In the genomic region with DNA sequence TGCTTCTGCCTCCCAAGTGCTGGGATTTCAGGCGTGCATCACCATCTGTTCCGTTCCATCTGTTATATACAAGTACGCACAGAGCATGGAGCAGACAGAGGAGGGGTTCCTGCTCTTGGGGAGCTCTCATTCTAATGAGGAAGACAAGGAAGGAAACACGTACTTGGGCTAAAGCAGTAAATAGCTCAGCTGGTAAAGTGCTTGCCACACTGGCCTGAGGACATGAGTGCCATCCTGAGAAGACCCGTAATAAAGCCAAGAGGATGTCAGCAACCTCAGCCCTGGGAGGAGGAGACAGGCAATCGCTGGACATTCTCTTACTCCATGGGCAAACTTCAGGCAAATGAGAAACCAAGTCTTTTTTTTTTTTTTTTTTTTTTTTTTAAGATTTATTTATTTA, we compare ENCODE assay signal across 19 mouse cellular contexts. TPM values are rescaled to one million over a fixed set of nuclear protein-coding genes. Genes with fewer than 3 reads are reported as not detected.
DNase-seq lines count a peak whose midpoint lies in the region; ATAC-seq and TF ChIP-seq lines count a peak whose summit lies in the region.
"Had no signal": no experiment of that assay in that cellular context is flagged by ENCODE, and none has a peak within 500 bp of the region (broad histone marks: within the 10 kb centered on the region; RNA-seq: fewer than 3 reads in every experiment).

No protein-coding gene starts in this region.

- no peak overlapping the region for H3K4me3 ChIP-seq in kidney, adult 2 months (ENCODE audit: insufficient read depth, low read depth, low read length)
- H3K4me3 ChIP-seq in MEL (ENCODE audit: control insufficient read depth in 1 of 2, insufficient read depth in 1 of 2, low read depth in 2 of 2, low read length in 2 of 2): no peak overlapping the region
- no peak overlapping the region for H3K4me3 ChIP-seq in liver, postnatal 0 days (ENCODE audit: low read depth, low read length)
- H3K4me3 ChIP-seq: heart, embryonic 15.5 days; hindbrain, embryonic 15.5 days; liver, embryonic 15.5 days; neural tube, embryonic 15.5 days had no signal

- H3K27me3 ChIP-seq in kidney, adult 2 months (replicated peaks; ENCODE audit: control insufficient read depth, insufficient read depth, low read length): no peaks in the 10 kb centered on the region
- H3K27me3 ChIP-seq in MEL (ENCODE audit: control insufficient read depth in 1 of 2, insufficient read depth in 2 of 2, low read length in 2 of 2): no peaks in the 10 kb centered on the region
- no peaks in the 10 kb centered on the region for H3K27me3 ChIP-seq in liver, postnatal 0 days (ENCODE audit: insufficient read depth, low read length)
- H3K27me3 ChIP-seq: heart, embryonic 15.5 days; hindbrain, embryonic 15.5 days; liver, embryonic 15.5 days; neural tube, embryonic 15.5 days had no signal

- H3K9me3 ChIP-seq in MEL (replicated peaks; ENCODE audit: insufficient read depth, low read length): no peaks in the 10 kb centered on the region
- no peaks in the 10 kb centered on the region for H3K9me3 ChIP-seq in liver, postnatal 0 days (ENCODE audit: low read length)
- H3K9me3 ChIP-seq: heart, embryonic 15.5 days; hindbrain, embryonic 15.5 days; liver, embryonic 15.5 days; neural tube, embryonic 15.5 days had no signal

- TF ChIP-seq RAD21 in MEL (IDR thresholded peaks at IDR 0.05; ENCODE audit: low read depth, low read length): no peak

- no peak for TF ChIP-seq POLR2A in kidney, adult 2 months (IDR thresholded peaks at IDR 0.05; ENCODE audit: low read depth, low read length)
- TF ChIP-seq POLR2A in MEL (IDR thresholded peaks at IDR 0.05; ENCODE audit: control insufficient read depth in 1 of 2, insufficient read depth in 1 of 2, low read depth in 1 of 2, low read length in 2 of 2, poor library complexity in 1 of 2): no peak

- TF ChIP-seq EP300 in MEL (IDR thresholded peaks at IDR 0.05; ENCODE audit: low read depth in 1 of 2, low read length in 2 of 2): no peak
- no peak for TF ChIP-seq EP300 in liver, postnatal 0 days (IDR thresholded peaks at IDR 0.05; ENCODE audit: low read depth)

- no peak for TF ChIP-seq CTCF in kidney, adult 2 months (conservative IDR thresholded peaks at IDR 0.05; ENCODE audit: insufficient read depth, insufficient read length, low read depth, low read length)
- no peak for TF ChIP-seq CTCF in MEL (IDR thresholded peaks at IDR 0.05 in 2 of 3, conservative IDR thresholded peaks at IDR 0.05 in 1 of 3; ENCODE audit: control insufficient read depth in 1 of 3, insufficient read depth in 1 of 3, low read depth in 2 of 3, low read length in 3 of 3, poor library complexity in 1 of 3, severe bottlenecking in 1 of 3)
- no peak for TF ChIP-seq CTCF in liver, postnatal 0 days (IDR thresholded peaks at IDR 0.05; ENCODE audit: low read depth)

- peaks cover 18% of the 10 kb centered on the region for H3K79me2 ChIP-seq in MEL (ENCODE audit: control insufficient read depth, insufficient read depth, low read length, poor library complexity)

- H3K27ac ChIP-seq in kidney, adult 2 months (ENCODE audit: insufficient read depth, low read depth, low read length): peak overlapping the region; percentile 91
- H3K27ac ChIP-seq in MEL (ENCODE audit: control insufficient read depth, low read depth, low read length): no peak overlapping the region
- H3K27ac ChIP-seq in liver, postnatal 0 days (ENCODE audit: low read depth): peak overlapping the region; percentile 19; the same call in 1 of the 2 replicates
- H3K27ac ChIP-seq: heart, embryonic 15.5 days; hindbrain, embryonic 15.5 days; kidney, postnatal 0 days; liver, embryonic 15.5 days; macrophage; neural tube, embryonic 15.5 days had no signal

- H3K9ac ChIP-seq in MEL (ENCODE audit: control insufficient read depth, low read depth, low read length, poor library complexity, severe bottlenecking): no peak overlapping the region
- H3K9ac ChIP-seq in liver, postnatal 0 days (replicated peaks): no peak overlapping the region
- H3K9ac ChIP-seq: forebrain, postnatal 0 days; heart, embryonic 15.5 days; hindbrain, embryonic 15.5 days; liver, embryonic 15.5 days; neural tube, embryonic 15.5 days had no signal

- WGBS in kidney, adult 2 months: 48% methylated on average over 6 of the region's 6 CpGs
- 42% methylated on average over 6 of the region's 6 CpGs for WGBS in liver, postnatal 0 days (ENCODE audit: insufficient replicate concordance)

- no peak for DNase-seq in kidney, adult 2 months
- no peak for DNase-seq in kidney, postnatal 4 days
- DNase-seq in 416B (ENCODE audit: low read depth) (peak; percentile 65), MEL (ENCODE audit: low read depth, low spot score) (peak; percentile 38)
- no peak for DNase-seq in liver, postnatal 0 days
- DNase-seq in urinary bladder, postnatal 14 days (ENCODE audit: low spot score): no peak
- DNase-seq in gastrocnemius, postnatal 10 days: no peak
- DNase-seq: adrenal gland, postnatal 25 days; cerebellum, adult 11-12 months; forebrain, postnatal 0 days; gastrocnemius, postnatal 36 days; heart, postnatal 4 days had no signal

- H3K36me3 ChIP-seq in kidney, adult 2 months (ENCODE audit: control insufficient read depth, insufficient read depth, low read length): peaks cover 4% of the 10 kb centered on the region
- H3K36me3 ChIP-seq in MEL (ENCODE audit: control insufficient read depth in 1 of 2, insufficient read depth in 2 of 2, low read length in 2 of 2): peaks cover 12 to 21% of the 10 kb centered on the region in 2 experiments
- peaks cover 13% of the 10 kb centered on the region for H3K36me3 ChIP-seq in liver, postnatal 0 days (replicated peaks; ENCODE audit: insufficient read depth, low read length)

- H3K4me2 ChIP-seq in liver, postnatal 0 days (ENCODE audit: low read depth, low read length): no peak overlapping the region
- H3K4me2 ChIP-seq: heart, embryonic 15.5 days; hindbrain, embryonic 15.5 days; liver, embryonic 15.5 days; midbrain, embryonic 11.5 days; neural tube, embryonic 15.5 days had no signal

- peaks cover 12% of the 10 kb centered on the region for H3K4me1 ChIP-seq in kidney, adult 2 months (ENCODE audit: control insufficient read depth, insufficient read depth, low read length)
- peaks cover 0 to 20% of the 10 kb centered on the region in 2 experiments; a peak in 2 of 4 replicates for H3K4me1 ChIP-seq in MEL (ENCODE audit: control insufficient read depth in 1 of 2, insufficient read depth in 2 of 2, low read length in 2 of 2)
- peaks cover 16% of the 10 kb centered on the region for H3K4me1 ChIP-seq in liver, postnatal 0 days (ENCODE audit: insufficient read depth)

- no peak for ATAC-seq in liver, postnatal 0 days
- ATAC-seq: forebrain, postnatal 0 days had no signal

TF ChIP-seq in MEL, 35 proteins besides CTCF, POLR2A, EP300 and RAD21:
- TF ChIP-seq TBP (IDR thresholded peaks at IDR 0.05; ENCODE audit: low read depth, low read length) (0 out of 2 replicates have a peak, but pooled peaks have one; percentile 3), ZNF384 (IDR thresholded peaks at IDR 0.05; ENCODE audit: low read depth, low read length) (peak; percentile 47; the same call in 1 of the 2 replicates), ELF1 (IDR thresholded peaks at IDR 0.05; ENCODE audit: low read depth, low read length) (no peak)

RNA-seq across cellular contexts. Expression of gene Rab42, which starts 2.8 kb away (rescaled TPM):
- polyA plus RNA-seq in kidney, adult 2 months (2012; rRNA removed): 7.2 and 8.9 TPM in 2 replicates
- total RNA-seq in MEL (2012; rRNA removed): 0.52 and 0.85 TPM in 2 replicates
- under 1 TPM in 1 of 2 experiments, not detected in 1; 0.40 TPM for polyA plus RNA-seq in MEL (2012; ENCODE audit: insufficient read depth in 1 of 2, insufficient read length in 2 of 2, low read depth in 1 of 2, low replicate concordance in 2 of 2, missing spikeins in 1 of 2)
- 0.30 and 0.73 TPM in 2 replicates for polyA plus RNA-seq in liver, postnatal 0 days (2015; fragmentation: Nextera tagmentation; extraction: Ambion mirVana)
- total RNA-seq in gastrocnemius, postnatal 10 days (2021): under 1 TPM; 0.72 to 0.87 TPM
- total RNA-seq: gastrocnemius, postnatal 36 days had no signal

RNA-seq across cellular contexts. Expression of gene Trnau1ap, which starts 23.3 kb away (rescaled TPM):
- 24.4 and 30.2 TPM in 2 replicates for polyA plus RNA-seq in kidney, adult 2 months (2012; rRNA removed)
- total RNA-seq in MEL (2012; rRNA removed): 110 and 117 TPM in 2 replicates
- polyA plus RNA-seq in MEL (2012; ENCODE audit: insufficient read depth in 1 of 2, insufficient read length in 2 of 2, low read depth in 1 of 2, low replicate concordance in 2 of 2, missing spikeins in 1 of 2): 100 to 1,000 TPM in 1 of 2 experiments, not detected in 1; 102 TPM
- polyA plus RNA-seq in liver, postnatal 0 days (2015; fragmentation: Nextera tagmentation; extraction: Ambion mirVana): 30.4 and 33.8 TPM in 2 replicates
- total RNA-seq in gastrocnemius, postnatal 10 days (2021): 10 to 100 TPM; 16.1 to 21.2 TPM

RNA-seq across cellular contexts. Expression of gene Taf12, which starts 31.8 kb away (rescaled TPM):
- polyA plus RNA-seq in kidney, adult 2 months (2012; rRNA removed): 12.2 and 15.0 TPM in 2 replicates
- 56.7 and 62.6 TPM in 2 replicates for total RNA-seq in MEL (2012; rRNA removed)
- polyA plus RNA-seq in MEL (2012; ENCODE audit: insufficient read depth in 1 of 2, insufficient read length in 2 of 2, low read depth in 1 of 2, low replicate concordance in 2 of 2, missing spikeins in 1 of 2): 10 to 100 TPM in 1 of 2 experiments, not detected in 1; 76.4 TPM
- polyA plus RNA-seq in liver, postnatal 0 days (2015; fragmentation: Nextera tagmentation; extraction: Ambion mirVana): 27.8 and 28.2 TPM in 2 replicates
- total RNA-seq in gastrocnemius, postnatal 10 days (2021): 10 to 100 TPM; 22.9 to 25.7 TPM

RNA-seq across cellular contexts. Expression of gene Gmeb1, which starts 44.6 kb away (rescaled TPM):
- polyA plus RNA-seq in kidney, adult 2 months (2012; rRNA removed): 10.7 and 12.8 TPM in 2 replicates
- total RNA-seq in MEL (2012; rRNA removed): 9.9 and 12.0 TPM in 2 replicates
- polyA plus RNA-seq in MEL (2012; ENCODE audit: insufficient read depth in 1 of 2, insufficient read length in 2 of 2, low read depth in 1 of 2, low replicate concordance in 2 of 2, missing spikeins in 1 of 2): 10 to 100 TPM in 1 of 2 experiments, not detected in 1; 29.6 TPM
- 6.9 and 8.9 TPM in 2 replicates for polyA plus RNA-seq in liver, postnatal 0 days (2015; fragmentation: Nextera tagmentation; extraction: Ambion mirVana)
- total RNA-seq in gastrocnemius, postnatal 10 days (2021): 10 to 100 TPM; 11.2 to 12.3 TPM

RNA-seq across cellular contexts. Expression of gene Rcc1, which starts 47.4 kb away (rescaled TPM):
- 9.4 and 10.1 TPM in 2 replicates for polyA plus RNA-seq in kidney, adult 2 months (2012; rRNA removed)
- 137 and 147 TPM in 2 replicates for total RNA-seq in MEL (2012; rRNA removed)
- polyA plus RNA-seq in MEL (2012; ENCODE audit: insufficient read depth in 1 of 2, insufficient read length in 2 of 2, low read depth in 1 of 2, low replicate concordance in 2 of 2, missing spikeins in 1 of 2): 100 to 1,000 TPM in 1 of 2 experiments, 10 to 100 TPM in 1; 83.6 to 186 TPM
- 21.3 and 25.6 TPM in 2 replicates for polyA plus RNA-seq in liver, postnatal 0 days (2015; fragmentation: Nextera tagmentation; extraction: Ambion mirVana)
- total RNA-seq in gastrocnemius, postnatal 10 days (2021): 10 to 100 TPM; 13.4 to 18.6 TPM

Comparison
In these comparisons a context has a peak if more than half of its experiments do, and no peak if none do; other contexts are left out.
1. DNase-seq: peak in 416B (single experiment) and MEL (single experiment); none in kidney, adult 2 months (single experiment), kidney, postnatal 4 days (0 of 2), liver, postnatal 0 days (single experiment), urinary bladder, postnatal 14 days (single experiment) and gastrocnemius, postnatal 10 days (single experiment).